Mouse (Mus musculus) adrenal gland, adult 2 months (tissue): Measurements from ENCODE around the gene Frmd4b. TPM values are rescaled to one million over a fixed set of nuclear protein-coding genes. Genes with fewer than 3 reads are reported as not detected.
"Not testable (repeated sequence)": the region's sequence is repeated elsewhere in the genome, so short reads cannot be mapped to it uniquely, and the experiment has no call there.

Source experiments
- DNase-seq: peaks from one replicate; pipeline ENCODE4 v3.0.0; 2021
- polyA plus RNA-seq: library from polyadenylated mRNA; depleted of rRNA; stranded (reverse); fragments of >200 nt; gene quantifications from 2 replicates; pipeline ENCODE4 v1.2.3, GENCODE M21; 2012
- total RNA-seq, 2 experiments: library from RNA; stranded (reverse); gene quantifications; 2 replicates each; pipeline ENCODE4 v1.2.3; 2021

Gene Frmd4b
- total and polyA plus RNA-seq, 3 experiments = 4.7 to 22.7 (median 16.8) TPM

- DNase-seq = no peak
These were observed 328.0 kb downstream of the Frmd4b start for GRCm38 (mm10) chr6:97289316-97289820.

- no peak for DNase-seq
These were observed 329.1 kb downstream of the Frmd4b start for GRCm38 (mm10) chr6:97288047-97288855.

GRCm38 (mm10) chr6:97286332-97286731, 331.0 kb downstream of the Frmd4b start:
- no peak for DNase-seq

- DNase-seq = no peak
These were observed 333.7 kb downstream of the Frmd4b start for GRCm38 (mm10) chr6:97283676-97284075.

GRCm38 (mm10) chr6:97278878-97279277, 338.5 kb downstream of the Frmd4b start:
- no peak for DNase-seq

GRCm38 (mm10) chr6:97278014-97278787, 339.1 kb downstream of the Frmd4b start:
- peak; percentile 79 for DNase-seq

GRCm38 (mm10) chr6:97276890-97277497, 340.3 kb downstream of the Frmd4b start:
- no peak for DNase-seq

GRCm38 (mm10) chr6:97276366-97276765, 341.0 kb downstream of the Frmd4b start:
- DNase-seq = peak; percentile 39

GRCm38 (mm10) chr6:97275760-97276159, 341.6 kb downstream of the Frmd4b start:
- no peak for DNase-seq

GRCm38 (mm10) chr6:97273777-97274176, 343.6 kb downstream of the Frmd4b start:
- DNase-seq = no peak

GRCm38 (mm10) chr6:97273058-97273710, 344.2 kb downstream of the Frmd4b start:
- no peak for DNase-seq

- DNase-seq = no peak
These were observed 345.0 kb downstream of the Frmd4b start for GRCm38 (mm10) chr6:97272349-97272748.

GRCm38 (mm10) chr6:97269596-97269995, 347.7 kb downstream of the Frmd4b start:
- no peak for DNase-seq

- DNase-seq = no peak
These were observed 350.2 kb downstream of the Frmd4b start for GRCm38 (mm10) chr6:97267132-97267531.

- DNase-seq = no peak
These were observed 350.7 kb downstream of the Frmd4b start for GRCm38 (mm10) chr6:97266661-97267060.

- DNase-seq = no peak
These were observed 351.6 kb downstream of the Frmd4b start for GRCm38 (mm10) chr6:97265705-97266104.

GRCm38 (mm10) chr6:97265240-97265639, 352.1 kb downstream of the Frmd4b start:
- no peak for DNase-seq

- not testable (repeated sequence) for DNase-seq
These were observed 353.6 kb downstream of the Frmd4b start for GRCm38 (mm10) chr6:97263750-97264149.

- DNase-seq = no peak
These were observed 355.1 kb downstream of the Frmd4b start for GRCm38 (mm10) chr6:97262229-97262628.

GRCm38 (mm10) chr6:97259926-97260325, 357.4 kb downstream of the Frmd4b start:
- not testable (repeated sequence) for DNase-seq

GRCm38 (mm10) chr6:97258489-97258888, 358.9 kb downstream of the Frmd4b start:
- no peak for DNase-seq

GRCm38 (mm10) chr6:97252711-97253221, 364.6 kb downstream of the Frmd4b start, which contains the start of gene Lmod3:
TSS of gene Lmod3 (minus strand) at chr6:97252759.
- DNase-seq = no peak
